11 mouse cellular contexts compared by ENCODE assay signal in genomic region chr19:9946986-9947385, GRCm38 (mm10). TPM values are rescaled to one million over a fixed set of nuclear protein-coding genes. Genes with fewer than 3 reads are reported as not detected.
DNase-seq lines count a peak whose midpoint lies in the region; ATAC-seq and TF ChIP-seq lines count a peak whose summit lies in the region.
"Had no signal": no experiment of that assay in that cellular context is flagged by ENCODE, and none has a peak within 500 bp of the region (broad histone marks: within the 10 kb centered on the region; RNA-seq: fewer than 3 reads in every experiment).

No protein-coding gene starts in this region.

- no peaks in the 10 kb centered on the region for H3K4me1 ChIP-seq in neural tube, embryonic 15.5 days
- H3K4me1 ChIP-seq in cerebellum, adult 2 months (ENCODE audit: control insufficient read depth, insufficient read depth, low read length) = no peaks in the 10 kb centered on the region
- H3K4me1 ChIP-seq: forebrain, embryonic 15.5 days had no signal

- H3K36me3 ChIP-seq in neural tube, embryonic 15.5 days = no peaks in the 10 kb centered on the region
- H3K36me3 ChIP-seq: forebrain, embryonic 15.5 days had no signal

- intact Hi-C loops in heart, postnatal 36 days (cut with DNase I) = no loop called here
- intact Hi-C loops in heart, postnatal 25 days (cut with DNase I) = no loop called here

- no peak overlapping the region for H3K27ac ChIP-seq in neural tube, embryonic 15.5 days (replicated peaks)
- H3K27ac ChIP-seq in cerebellum, adult 2 months (ENCODE audit: insufficient read depth, low read length) = no peak overlapping the region
- H3K27ac ChIP-seq: forebrain, embryonic 15.5 days; hindbrain, postnatal 0 days had no signal

- no peak overlapping the region for H3K4me2 ChIP-seq in neural tube, embryonic 15.5 days
- H3K4me2 ChIP-seq: forebrain, embryonic 15.5 days had no signal

- no peak for ATAC-seq in monocyte, adult 5-6 weeks (replicated peaks; ENCODE audit: insufficient number of reproducible peaks, low FRiP score, low TSS enrichment, poor library complexity, severe bottlenecking)
- no peak for ATAC-seq in neural tube, embryonic 15.5 days (ENCODE audit: low FRiP score)
- ATAC-seq: forebrain, embryonic 15.5 days; hindbrain, postnatal 0 days had no signal

- H3K9ac ChIP-seq in neural tube, embryonic 15.5 days (replicated peaks) = no peak overlapping the region
- H3K9ac ChIP-seq: forebrain, embryonic 15.5 days had no signal

- H3K9me3 ChIP-seq in neural tube, embryonic 15.5 days (replicated peaks) = no peaks in the 10 kb centered on the region
- H3K9me3 ChIP-seq: forebrain, embryonic 15.5 days had no signal

- no peaks in the 10 kb centered on the region for H3K27me3 ChIP-seq in neural tube, embryonic 15.5 days (replicated peaks)
- no peaks in the 10 kb centered on the region for H3K27me3 ChIP-seq in cerebellum, adult 2 months (ENCODE audit: control insufficient read depth, insufficient read depth, low read length)
- H3K27me3 ChIP-seq: forebrain, embryonic 15.5 days had no signal

- 75% methylated on average over 3 of the region's 3 CpGs for WGBS in neural tube, embryonic 15.5 days
- WGBS in cerebellum, adult 2 months = 57% methylated on average over 3 of the region's 3 CpGs

- no peak overlapping the region for H3K4me3 ChIP-seq in neural tube, embryonic 15.5 days (replicated peaks)
- H3K4me3 ChIP-seq in cerebellum, adult 2 months (replicated peaks; ENCODE audit: insufficient read depth, low read depth, low read length) = no peak overlapping the region
- H3K4me3 ChIP-seq: forebrain, embryonic 15.5 days had no signal

- DNase-seq in heart, adult 8-10 months (ENCODE audit: low spot score) = peak; percentile 79
- no peak for DNase-seq in heart, postnatal 36 days
- DNase-seq in urinary bladder, postnatal 14 days (ENCODE audit: low spot score) = peak; percentile 50
- DNase-seq in urinary bladder, postnatal 10 days (ENCODE audit: low spot score) = no peak
- peak; percentile 52 for DNase-seq in heart, postnatal 25 days (ENCODE audit: low spot score)
- DNase-seq in cerebellum, adult 2 months = no peak
- DNase-seq: left cerebral cortex, postnatal 4 days had no signal

- no peak for TF ChIP-seq POLR2A in cerebellum, adult 2 months (IDR thresholded peaks at IDR 0.05; ENCODE audit: borderline replicate concordance, insufficient read depth, low read length)

- no peak for TF ChIP-seq CTCF in cerebellum, adult 2 months (IDR thresholded peaks at IDR 0.05; ENCODE audit: borderline replicate concordance, insufficient read depth, low read depth, low read length)

RNA-seq across cellular contexts. Expression of gene Fth1, which starts 33.4 kb away (rescaled TPM):
- total RNA-seq in heart, adult 8-10 months (2022) = 1,000 to 10,000 TPM; 2,773 to 3,210 (median 2,950) TPM
- total RNA-seq in heart, postnatal 36 days (2021) = 1,000 to 10,000 TPM; 2,889 to 3,152 TPM
- total RNA-seq in heart, postnatal 25 days (2021) = 1,000 to 10,000 TPM; 2,502 to 2,556 TPM
- 676 to 886 TPM (median 682 TPM) in 3 replicates for total RNA-seq in monocyte, adult 5-6 weeks (2017)
- polyA plus RNA-seq in neural tube, embryonic 15.5 days (2015; fragmentation: Nextera tagmentation; extraction: Ambion mirVana) = 1,798 and 1,858 TPM in 2 replicates
- 4,588 and 5,845 TPM in 2 replicates for polyA plus RNA-seq in cerebellum, adult 2 months (2012; rRNA removed)

RNA-seq across cellular contexts. Expression of gene Incenp, which starts 47.6 kb away (rescaled TPM):
- total RNA-seq in heart, adult 8-10 months (2022) = 1 to 10 TPM; 5.0 to 7.0 (median 5.1) TPM
- total RNA-seq in heart, postnatal 36 days (2021) = 1 to 10 TPM; 6.6 TPM
- 1 to 10 TPM; 6.3 to 7.4 TPM for total RNA-seq in heart, postnatal 25 days (2021)
- 23.7 to 34.3 TPM (median 24.1 TPM) in 3 replicates for total RNA-seq in monocyte, adult 5-6 weeks (2017)
- polyA plus RNA-seq in neural tube, embryonic 15.5 days (2015; fragmentation: Nextera tagmentation; extraction: Ambion mirVana) = 21.8 and 45.8 TPM in 2 replicates
- 16.3 and 16.7 TPM in 2 replicates for polyA plus RNA-seq in cerebellum, adult 2 months (2012; rRNA removed)

RNA-seq across cellular contexts. Expression of gene Best1, which starts 54.4 kb away (rescaled TPM):
- total RNA-seq in heart, adult 8-10 months (2022) = under 1 TPM in 2 of 4 experiments, not detected in 2; 0.14 to 0.65 TPM
- under 1 TPM; 0.11 to 0.14 TPM for total RNA-seq in heart, postnatal 36 days (2021)
- under 1 TPM in 1 of 2 experiments, not detected in 1; 0.10 TPM for total RNA-seq in heart, postnatal 25 days (2021)
- 0.21 TPM in 1 of 3 replicates, not detected in the others for total RNA-seq in monocyte, adult 5-6 weeks (2017)
- polyA plus RNA-seq in neural tube, embryonic 15.5 days (2015; fragmentation: Nextera tagmentation; extraction: Ambion mirVana) = 2.1 and 2.3 TPM in 2 replicates
- polyA plus RNA-seq in cerebellum, adult 2 months (2012; rRNA removed) = 0.77 and 1.1 TPM in 2 replicates

RNA-seq across cellular contexts. Expression of gene Rab3il1, which starts 54.5 kb away (rescaled TPM):
- total RNA-seq in heart, adult 8-10 months (2022) = 1 to 10 TPM; 6.3 to 8.1 (median 7.5) TPM
- total RNA-seq in heart, postnatal 36 days (2021) = 1 to 10 TPM; 7.9 to 8.7 TPM
- 1 to 10 TPM; 8.9 to 9.3 TPM for total RNA-seq in heart, postnatal 25 days (2021)
- 0.39 to 3.0 TPM in 2 of 3 replicates, not detected in the other for total RNA-seq in monocyte, adult 5-6 weeks (2017)
- 21.4 and 22.5 TPM in 2 replicates for polyA plus RNA-seq in neural tube, embryonic 15.5 days (2015; fragmentation: Nextera tagmentation; extraction: Ambion mirVana)
- 9.5 and 9.7 TPM in 2 replicates for polyA plus RNA-seq in cerebellum, adult 2 months (2012; rRNA removed)

Comparison
In these comparisons a context has a peak if more than half of its experiments do, and no peak if none do; other contexts are left out.
1. DNase-seq: peak in heart, adult 8-10 months (single experiment), urinary bladder, postnatal 14 days (single experiment) and heart, postnatal 25 days (single experiment); none in heart, postnatal 36 days (0 of 2), urinary bladder, postnatal 10 days (single experiment) and cerebellum, adult 2 months (0 of 2).